Mouse (Mus musculus): ENCODE measurements around the gene Ttbk2.

DNA sequence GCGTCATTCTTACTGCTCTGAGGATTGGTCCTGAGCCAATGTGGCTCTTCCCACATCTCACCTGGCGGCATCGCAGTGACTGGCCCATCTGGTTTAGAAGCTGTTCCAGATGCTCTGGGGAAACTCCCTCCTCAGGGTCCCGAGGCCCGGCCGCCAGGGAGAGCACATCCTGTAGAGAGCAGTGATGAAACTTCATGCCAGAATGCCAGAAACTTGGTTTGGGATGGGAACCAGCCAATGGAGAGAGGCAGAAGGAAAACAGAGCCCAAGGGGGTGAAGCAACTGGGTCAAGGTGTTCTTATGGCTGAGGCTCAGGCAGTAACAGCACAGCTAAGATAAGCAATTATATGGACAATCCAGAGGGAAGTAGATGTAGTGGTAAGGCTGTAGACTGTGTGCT lies 129.6 kb downstream of the Ttbk2 start:
- no peak for TF ChIP-seq MAFK (IDR thresholded peaks at IDR 0.05; ENCODE audit: insufficient read depth, low read depth, low read length)
- TF ChIP-seq HCFC1 (IDR thresholded peaks at IDR 0.05; ENCODE audit: borderline replicate concordance, insufficient read depth, low read length), result no peak
- TF ChIP-seq ZC3H11A (IDR thresholded peaks at IDR 0.05; ENCODE audit: borderline replicate concordance, low read depth, low read length), result no peak
- no peak for TF ChIP-seq CHD2 (IDR thresholded peaks at IDR 0.05; ENCODE audit: low read depth, low read length)
- TF ChIP-seq ZNF384 (IDR thresholded peaks at IDR 0.05; ENCODE audit: low read depth, low read length), result no peak

Data from ES-E14 (cell line).